Mouse (Mus musculus): Measurements from ENCODE around the gene Gm13283.
"Not testable (repeated sequence)": the region's sequence is repeated elsewhere in the genome, so short reads cannot be mapped to it uniquely, and the experiment has no call there.

DNA sequence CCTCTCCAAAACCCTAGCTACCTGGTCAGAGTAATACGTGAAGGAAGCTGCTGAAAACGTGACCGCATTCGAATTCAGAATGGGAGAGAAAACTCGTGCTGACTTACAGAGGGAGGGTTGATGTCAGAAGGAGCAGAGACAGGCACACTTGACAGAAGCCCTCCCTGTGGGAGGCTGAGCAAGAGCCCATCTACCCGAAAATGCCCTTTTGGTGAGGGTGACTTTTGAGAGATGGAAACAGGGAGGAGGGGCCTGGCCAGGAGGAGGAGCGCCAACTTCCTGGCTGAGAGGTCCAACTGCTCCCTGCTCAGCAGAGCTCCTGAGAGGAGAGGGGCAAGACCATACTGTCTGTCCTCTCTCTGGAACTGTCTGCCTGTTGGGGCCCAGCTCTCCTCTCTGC lies 39.4 kb downstream of the Gm13283 start, which contains the start of gene Gm13285:
- TF ChIP-seq CTCF (IDR thresholded peaks at IDR 0.05); POLR2A (IDR thresholded peaks at IDR 0.05; ENCODE audit: insufficient read depth, low read depth, low read length); EP300 (IDR thresholded peaks at IDR 0.05; ENCODE audit: insufficient read depth, low read depth, low read length): not testable (repeated sequence)
